Mouse (Mus musculus): Measurements from ENCODE around the gene Hoxa6. TPM values are rescaled to one million over a fixed set of nuclear protein-coding genes. Genes with fewer than 3 reads are reported as not detected.

Gene Hoxa6
- total RNA-seq, 2 experiments from 2014 or later, result not detected

GRCm38 (mm10) chr6:52161336-52162092, 47.0 kb downstream of the Hoxa6 start:
- no peak for DNase-seq (ENCODE audit: low spot score in 2 of 2)
- intact Hi-C loops (cut with DNase I), result loop anchor here (5.0 kb wide), 3 partner anchors 41 to 151 kb away; partner anchors contain the start of genes Evx1 and Hoxa5

- intact Hi-C loops (cut with DNase I), result loop anchor here (5.0 kb wide), 3 partner anchors 42 to 152 kb away; partner anchors contain the start of genes Evx1 and Hoxa5
- DNase-seq (ENCODE audit: low spot score in 2 of 2), result no peak
Measured at GRCm38 (mm10) chr6:52160511-52161335, 47.8 kb downstream of the Hoxa6 start.

GRCm38 (mm10) chr6:52159979-52160378, 48.5 kb downstream of the Hoxa6 start:
- intact Hi-C loops (cut with DNase I), result loop anchor here (5.0 kb wide), 4 partner anchors 42 to 153 kb away; partner anchors contain the start of genes Evx1 and Hoxa5
- DNase-seq (ENCODE audit: low spot score in 2 of 2), result no peak

- DNase-seq (ENCODE audit: low spot score in 2 of 2), result no peak
- intact Hi-C loops (cut with DNase I), result loop anchor here (5.0 kb wide), 1 partner anchor 152 kb away; no protein-coding TSS in a partner anchor
Measured at GRCm38 (mm10) chr6:52159164-52159761, 49.3 kb downstream of the Hoxa6 start.

- intact Hi-C loops (cut with DNase I), result loop anchor here (5.0 kb wide), 1 partner anchor 151 kb away; no protein-coding TSS in a partner anchor
- DNase-seq (ENCODE audit: low spot score in 2 of 2), result no peak
Measured at GRCm38 (mm10) chr6:52158276-52159051, 50.1 kb downstream of the Hoxa6 start, which contains the start of gene Hoxa1. Gene Hoxa1, minus strand, starts transcription at chr6:52158317.

GRCm38 (mm10) chr6:52157466-52158275, 50.9 kb downstream of the Hoxa6 start:
- intact Hi-C loops (cut with DNase I), result loop anchor here (5.0 kb wide), 1 partner anchor 150 kb away; no protein-coding TSS in a partner anchor
- no peak for DNase-seq (ENCODE audit: low spot score in 2 of 2)

- intact Hi-C loops (cut with DNase I), result loop anchor here (5.0 kb wide), 1 partner anchor 149 kb away; no protein-coding TSS in a partner anchor
- no peak for DNase-seq (ENCODE audit: low spot score in 2 of 2)
Measured at GRCm38 (mm10) chr6:52156551-52157200, 51.8 kb downstream of the Hoxa6 start.

Small RNA genes lying within 50 kb of the gene (microRNA-seq; reads per million reads assigned to microRNA genes)
- 0.74 to 3.7 reads per million in 2 experiments for gene Mir196b

Other genes starting within 250 kb of the Hoxa6 start
- gene Skap2, start 196.2 kb downstream of the Hoxa6 start, total RNA-seq (2021), result 10 to 100 TPM in 1 of 2 experiments, 1 to 10 TPM in 1; 9.1 to 10.8 TPM
- gene Hoxa1, start 50.4 kb downstream of the Hoxa6 start, total RNA-seq (2021), result not detected
- gene Hoxa2, start 43.9 kb downstream of the Hoxa6 start, total RNA-seq (2021), result not detected
- not detected for gene 5730596B20Rik, start 31.2 kb downstream of the Hoxa6 start, total RNA-seq (2021)
- gene Hoxa4, start 17.0 kb downstream of the Hoxa6 start, total RNA-seq (2021), result not detected
- gene Hoxa5, start 4.1 kb downstream of the Hoxa6 start, total RNA-seq (2021), result not detected
- not detected for gene Hoxa3, start 4.6 kb upstream of the Hoxa6 start, total RNA-seq (2021)
- gene Gm28308, start 4.6 kb upstream of the Hoxa6 start, total RNA-seq (2021), result not detected
- gene Hoxa7, start 13.1 kb upstream of the Hoxa6 start, total RNA-seq (2021), result not detected
- not detected for gene Hoxa9, start 22.4 kb upstream of the Hoxa6 start, total RNA-seq (2021)
- not detected for gene Hoxa10, start 32.1 kb upstream of the Hoxa6 start, total RNA-seq (2021)
- gene Hoxa11, start 37.1 kb upstream of the Hoxa6 start, total RNA-seq (2021), result not detected
- gene Hoxa13, start 52.2 kb upstream of the Hoxa6 start, total RNA-seq (2021), result not detected
- not detected for gene Evx1, start 104.8 kb upstream of the Hoxa6 start, total RNA-seq (2021)

Measured in left cerebral cortex, postnatal 25 days (tissue).